Mouse (Mus musculus) heart, adult 2 months (tissue): ENCODE data around the gene Tldc2. TPM values are rescaled to one million over a fixed set of nuclear protein-coding genes. Genes with fewer than 3 reads are reported as not detected.

Experiments
- DNase-seq, 2 experiments: peaks; one replicate each; pipeline ENCODE4 v3.0.0; 2021
- H3K27ac ChIP-seq: fragments of 200-600 bp; 2 replicates; pipeline ENCODE4 v1.8.1; 2022
- H3K27me3 ChIP-seq: fragments of 200-500 bp; 2 replicates; pipeline ENCODE4 v1.6.1; 2012; ENCODE audit warnings: mild to moderate bottlenecking, low read length, inconsistent platforms, mixed read lengths; ENCODE audit not compliant: control insufficient read depth, insufficient read depth
- H3K36me3 ChIP-seq: fragments of 200-500 bp; 2 replicates; pipeline ENCODE4 v1.6.1; 2012; ENCODE audit warnings: low read length, inconsistent platforms; ENCODE audit not compliant: control insufficient read depth, insufficient read depth
- H3K4me1 ChIP-seq: fragments of 200-500 bp; 2 replicates; pipeline ENCODE4 v1.6.1; 2011; ENCODE audit warnings: low read length; ENCODE audit not compliant: control insufficient read depth, insufficient read depth
- H3K4me3 ChIP-seq: fragments of 200-600 bp; 2 replicates; pipeline ENCODE4 v1.8.1; 2022
- H3K79me2 ChIP-seq: fragments of 200-500 bp; replicated peaks from 2 replicates; pipeline ENCODE4 v1.6.1; 2012; ENCODE audit warnings: mild to moderate bottlenecking, inconsistent platforms, low read length, moderate library complexity, mixed read lengths; ENCODE audit not compliant: control insufficient read depth, insufficient read depth
- H3K9ac ChIP-seq: fragments of 200-500 bp; 2 replicates; pipeline ENCODE4 v1.6.1; 2012; ENCODE audit warnings: low read depth, mild to moderate bottlenecking, control low read depth, inconsistent platforms, low read length, mixed read lengths
- CTCF ChIP-seq: fragments of 200-600 bp; IDR thresholded peaks from 2 replicates; pipeline ENCODE4 v1.8.1; 2022; ENCODE audit warnings: antibody characterized with exemption, mild to moderate bottlenecking, moderate library complexity
- EP300 ChIP-seq: fragments of 200-500 bp; IDR thresholded peaks from 2 replicates; pipeline ENCODE4 v1.6.1; 2011; ENCODE audit warnings: low read depth, low read length, control low read depth; ENCODE audit not compliant: insufficient read depth
- POLR2A ChIP-seq: fragments of 200-500 bp; IDR thresholded peaks from 2 replicates; pipeline ENCODE4 v1.6.1; 2011; ENCODE audit warnings: mild to moderate bottlenecking, low read depth, low read length, control low read depth; ENCODE audit not compliant: insufficient read depth
- WGBS: fragments of 180-500 bp; shearing (Covaris S2); methylation state at CpG from one replicate; pipeline ENCODE4 v1.1.7; 2018; 5-methylcytosine and 5-hydroxymethylcytosine counted together
- intact Hi-C: fragments of 180-260 bp; cut with DNase I; formaldehyde crosslinking; loops from one replicate; pipeline ENCODE4 v1.15.1; 2025
- polyA plus RNA-seq: library from polyadenylated mRNA; depleted of rRNA; stranded (reverse); fragments of >200 nt; gene quantifications from 2 replicates; pipeline ENCODE4 v1.2.3, GENCODE M21; 2012
- total RNA-seq, 2 experiments: library from RNA; stranded (reverse); gene quantifications; 2 replicates each; pipeline ENCODE4 v1.2.3; 2021

Gene Tldc2
- total and polyA plus RNA-seq, 3 experiments = not detected

- peaks cover 3% of the 10 kb centered on the region for H3K4me1 ChIP-seq
- DNase-seq = no peak
- no peak overlapping the region for H3K27ac ChIP-seq
- 90% methylated on average over 4 of the region's 4 CpGs for WGBS
- no peaks in the 10 kb centered on the region for H3K79me2 ChIP-seq
- H3K4me3 ChIP-seq = no peak overlapping the region
- no peak overlapping the region for H3K9ac ChIP-seq
- no peaks in the 10 kb centered on the region for H3K27me3 ChIP-seq
- H3K36me3 ChIP-seq = peaks cover 2% of the 10 kb centered on the region; the same call in 1 of the 2 replicates
- no peak for TF ChIP-seq POLR2A
- no peak for TF ChIP-seq EP300
- no peak for TF ChIP-seq CTCF
- intact Hi-C loops = loop anchor here (5.0 kb wide), 1 partner anchor 66 kb away; the partner anchor contains the start of gene Rbl1
Observed at GRCm38 (mm10) chr2:157136176-157136575, 49.3 kb downstream of the Tldc2 start.

DNA sequence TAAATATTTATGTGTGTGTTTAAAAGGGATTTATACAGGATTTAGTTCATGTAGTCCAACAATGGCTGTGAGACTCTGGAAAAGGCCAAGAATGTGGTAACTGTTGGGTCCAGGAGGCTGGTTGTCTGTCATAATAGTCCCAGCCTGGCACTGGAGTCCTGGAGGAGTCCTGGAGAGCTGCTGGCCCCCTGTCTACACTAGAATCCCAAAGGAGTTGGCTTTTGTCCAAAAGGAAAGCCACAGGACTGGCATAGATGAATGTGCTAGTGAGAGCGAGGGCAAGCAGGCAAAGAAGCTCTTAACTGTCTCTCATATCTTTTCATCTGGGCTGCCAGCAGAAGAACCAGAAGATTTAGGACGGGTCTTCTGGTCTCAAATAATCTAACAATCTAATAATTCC is 49.8 kb downstream of the Tldc2 start:
- Histone ChIP-seq H3K36me3 (peaks cover 2% of the 10 kb centered on the region; the same call in 1 of the 2 replicates), H3K27me3 (no peaks in the 10 kb centered on the region), H3K4me1 (peaks cover 3% of the 10 kb centered on the region), H3K4me3 (no peak overlapping the region), H3K9ac (no peak overlapping the region), H3K27ac (no peak overlapping the region), H3K79me2 (no peaks in the 10 kb centered on the region)
- intact Hi-C loops = loop anchor here (5.0 kb wide), 1 partner anchor 66 kb away; the partner anchor contains the start of gene Rbl1
- no peak for TF ChIP-seq POLR2A
- DNase-seq = no peak
- 85% methylated on average over 2 of the region's 2 CpGs for WGBS

DNA sequence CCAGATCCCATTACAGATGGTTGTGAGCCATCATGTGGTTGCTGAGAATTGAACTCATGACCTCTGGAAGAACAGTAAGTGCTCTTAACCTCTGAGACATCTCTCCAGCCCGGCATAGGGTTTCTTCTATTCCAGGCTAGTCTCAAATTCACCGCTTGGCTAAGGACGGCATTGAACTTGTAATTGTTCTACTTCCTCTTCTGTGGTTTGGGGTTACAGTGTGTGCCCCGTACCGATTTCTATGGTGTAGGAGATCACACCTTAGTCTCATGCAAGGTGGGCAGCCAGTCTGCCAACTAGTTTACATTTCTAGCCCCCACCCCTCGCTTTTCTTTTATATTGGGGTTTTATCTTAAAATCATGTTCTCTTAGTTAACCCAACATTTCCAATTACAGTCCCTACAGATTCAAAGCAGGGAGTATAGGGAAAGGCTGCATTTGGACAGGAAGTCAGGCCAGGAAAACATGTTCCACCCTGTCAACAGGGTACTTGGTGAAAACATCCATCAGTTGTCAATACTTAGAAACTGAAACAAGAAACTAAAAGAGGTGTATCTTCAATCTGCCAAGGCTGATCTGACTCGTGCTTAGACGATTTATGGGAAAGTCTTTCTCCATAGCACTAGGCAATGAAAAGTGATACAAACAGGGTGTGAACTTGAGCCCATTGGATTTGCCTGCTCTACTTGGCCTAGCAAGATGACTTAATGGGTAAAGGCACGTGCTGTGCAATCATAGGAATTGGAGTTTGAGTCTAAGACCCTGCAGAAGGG is 51.3 kb downstream of the Tldc2 start:
- Histone ChIP-seq H3K27me3 (no peaks in the 10 kb centered on the region), H3K79me2 (no peaks in the 10 kb centered on the region), H3K9ac (no peak overlapping the region), H3K36me3 (no peaks in the 10 kb centered on the region), H3K4me3 (no peak overlapping the region), H3K4me1 (peaks cover under 1% of the 10 kb centered on the region), H3K27ac (no peak overlapping the region)
- WGBS = 79% methylated on average over 9 of the region's 9 CpGs
- intact Hi-C loops = loop anchor here (5.0 kb wide), 1 partner anchor 64 kb away; the partner anchor contains the start of gene Rbl1
- TF ChIP-seq POLR2A (no peak), CTCF (no peak), EP300 (no peak)
- no peak for DNase-seq

GRCm38 (mm10) chr2:157138808-157139207 is 52.0 kb downstream of the Tldc2 start:
- Histone ChIP-seq H3K27me3 (no peaks in the 10 kb centered on the region), H3K4me1 (no peaks in the 10 kb centered on the region; the same call in 1 of the 2 replicates), H3K79me2 (no peaks in the 10 kb centered on the region), H3K36me3 (no peaks in the 10 kb centered on the region), H3K4me3 (no peak overlapping the region), H3K27ac (no peak overlapping the region), H3K9ac (no peak overlapping the region)
- TF ChIP-seq POLR2A = no peak
- TF ChIP-seq EP300 = no peak
- TF ChIP-seq CTCF = no peak
- WGBS = 69% methylated on average over 5 of the region's 5 CpGs
- no peak for DNase-seq
- intact Hi-C loops = loop anchor here (5.0 kb wide), 1 partner anchor 63 kb away; the partner anchor contains the start of gene Rbl1

DNA sequence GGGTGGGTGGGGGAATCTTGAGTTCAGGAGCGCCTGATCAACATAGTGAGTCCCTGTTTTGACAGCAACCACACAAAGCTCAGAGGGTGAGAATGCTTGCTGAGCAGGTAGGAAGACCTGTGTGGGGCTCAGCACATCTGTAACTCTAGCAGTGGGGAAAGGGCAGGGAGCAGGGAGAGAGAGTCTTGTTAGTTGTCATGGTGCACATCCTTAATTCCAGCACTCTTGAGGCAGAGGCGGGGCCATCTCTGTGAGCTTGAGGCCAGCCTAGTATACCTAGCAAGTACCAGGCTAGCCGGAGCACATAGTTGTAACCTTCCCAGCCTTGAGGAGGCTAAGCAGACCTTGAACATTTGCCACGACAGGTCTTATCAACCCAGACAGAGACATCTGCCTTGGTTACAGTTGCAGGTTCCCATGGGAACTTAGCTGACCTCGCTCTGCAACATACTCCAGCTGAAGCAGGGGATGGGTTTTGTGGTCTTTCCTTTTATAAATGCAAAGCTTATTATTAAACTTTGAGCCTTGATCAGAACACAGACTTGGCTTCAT is 52.5 kb downstream of the Tldc2 start:
- H3K4me3 ChIP-seq = no peak overlapping the region
- WGBS = 79% methylated on average over 5 of the region's 5 CpGs
- H3K9ac ChIP-seq = no peak overlapping the region
- no peak for DNase-seq
- TF ChIP-seq EP300 (no peak), POLR2A (no peak), CTCF (no peak)
- H3K36me3 ChIP-seq = no peaks in the 10 kb centered on the region
- H3K79me2 ChIP-seq = no peaks in the 10 kb centered on the region
- no peak overlapping the region for H3K27ac ChIP-seq
- H3K4me1 ChIP-seq = no peaks in the 10 kb centered on the region; the same call in 1 of the 2 replicates
- no peaks in the 10 kb centered on the region for H3K27me3 ChIP-seq
- intact Hi-C loops = loop anchor here (5.0 kb wide), 1 partner anchor 63 kb away; the partner anchor contains the start of gene Rbl1

GRCm38 (mm10) chr2:157141962-157142361 is 55.1 kb downstream of the Tldc2 start:
- TF ChIP-seq CTCF (no peak), POLR2A (no peak), EP300 (no peak)
- Histone ChIP-seq H3K79me2 (no peaks in the 10 kb centered on the region), H3K36me3 (no peaks in the 10 kb centered on the region), H3K27me3 (no peaks in the 10 kb centered on the region), H3K4me3 (no peak overlapping the region), H3K9ac (no peak overlapping the region), H3K27ac (no peak overlapping the region), H3K4me1 (no peaks in the 10 kb centered on the region)
- WGBS = 82% methylated on average over 4 of the region's 4 CpGs
- DNase-seq = no peak
- intact Hi-C loops = no loop called here
